Mouse (Mus musculus) cerebellum, adult 2 months (tissue): ENCODE data around the gene R3hdml.

Experiments used
- CTCF ChIP-seq: fragments of 200-500 bp; IDR thresholded peaks from 2 replicates; pipeline ENCODE4 v1.5.1; 2011; ENCODE audit warnings: low read depth, mild to moderate bottlenecking, control low read depth, low read length, moderate library complexity, borderline replicate concordance; ENCODE audit not compliant: insufficient read depth
- POLR2A ChIP-seq: fragments of 200-500 bp; IDR thresholded peaks from 2 replicates; pipeline ENCODE4 v1.6.1; 2011; ENCODE audit warnings: low read length, control low read depth, borderline replicate concordance; ENCODE audit not compliant: insufficient read depth

DNA sequence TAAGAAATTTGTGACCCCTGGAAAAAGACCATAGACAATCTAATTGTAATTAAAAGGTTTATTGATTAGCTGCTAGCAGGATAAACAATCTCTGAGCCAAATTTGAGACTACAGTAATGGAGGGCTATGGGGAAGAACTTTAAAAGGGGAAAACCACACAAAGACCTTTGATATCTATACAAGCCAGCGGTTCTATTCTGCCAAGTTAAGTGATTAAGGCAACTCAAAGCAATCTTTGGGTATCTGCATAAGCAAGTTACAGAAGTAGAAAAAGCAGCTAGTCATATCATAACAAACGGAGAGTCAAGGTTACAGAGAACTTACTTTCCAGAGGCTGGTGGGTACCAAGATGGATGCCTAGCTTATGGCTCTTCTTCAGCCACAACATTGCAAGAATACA, 35.4 kb downstream of the R3hdml start:
- no peak for TF ChIP-seq CTCF
- no peak for TF ChIP-seq POLR2A
